Mouse (Mus musculus) heart, postnatal 4 days (tissue): ENCODE data around the gene Mst1. TPM values are rescaled to one million over a fixed set of nuclear protein-coding genes. Genes with fewer than 3 reads are reported as not detected.

Experiments
- DNase-seq: peaks from one replicate; pipeline ENCODE4 v3.0.0; 2021
- microRNA-seq, 2 experiments: library from miRNA; unstranded; fragments of <30 nt; microRNA quantifications; one replicate each; pipeline ENCODE4 v1.2.0; 2021 to 2022
- total RNA-seq, 2 experiments: library from RNA; stranded (reverse); gene quantifications; 2 replicates each; pipeline ENCODE4 v1.2.3; 2021

The Mst1 gene
- total RNA-seq, 2 experiments from 2014 or later, result not detected

- no peak for DNase-seq
Observed at GRCm38 (mm10) chr9:108133478-108133877, 53.2 kb downstream of the Mst1 start.

Small RNA genes lying within 50 kb of the gene (microRNA-seq; reads per million reads assigned to microRNA genes)
- 0 reads per million in 2 experiments for gene Gm47303
- 0 reads per million in 2 experiments for gene Mir7088

Other genes with a start within 250 kb of the Mst1 start
- gene Rbm6, start 207.2 kb upstream of the Mst1 start, total RNA-seq, result 10 to 100 TPM; 40.3 to 40.6 TPM
- 1 to 10 TPM; 6.1 TPM for gene Mon1a, start 192.3 kb upstream of the Mst1 start, total RNA-seq
- gene Mst1r, start 173.6 kb upstream of the Mst1 start, total RNA-seq, result 1 to 10 TPM; 2.9 to 3.1 TPM
- not detected for gene Actl11, start 152.0 kb upstream of the Mst1 start, total RNA-seq
- gene Camkv, start 144.8 kb upstream of the Mst1 start, total RNA-seq, result not detected
- 10 to 100 TPM in 1 of 2 experiments, 1 to 10 TPM in 1; 7.4 to 10.5 TPM for gene Traip, start 130.3 kb upstream of the Mst1 start, total RNA-seq
- 10 to 100 TPM; 13.6 to 13.9 TPM for gene Uba7, start 104.9 kb upstream of the Mst1 start, total RNA-seq
- gene Gm20661, start 97.4 kb upstream of the Mst1 start, total RNA-seq, result 1 to 10 TPM in 1 of 2 experiments, under 1 TPM in 1; 0.72 to 1.2 TPM
- 10 to 100 TPM; 24.8 to 27.7 TPM for gene Inka1, start 94.6 kb upstream of the Mst1 start, total RNA-seq
- 1 to 10 TPM; 1.4 to 2.1 TPM for gene Cdhr4, start 87.9 kb upstream of the Mst1 start, total RNA-seq
- 1 to 10 TPM in 1 of 2 experiments, under 1 TPM in 1; 0.17 to 1.6 TPM for gene Gm20662, start 84.1 kb upstream of the Mst1 start, total RNA-seq
- gene Ip6k1, start 77.9 kb upstream of the Mst1 start, total RNA-seq, result 10 to 100 TPM; 48.3 to 55.4 TPM
- gene Gmppb, start 31.2 kb upstream of the Mst1 start, total RNA-seq, result 10 to 100 TPM; 14.2 to 17.1 TPM
- gene Amigo3, start 27.3 kb upstream of the Mst1 start, total RNA-seq, result 1 to 10 TPM; 2.3 to 2.6 TPM
- 10 to 100 TPM; 62.6 to 63.4 TPM for gene Rnf123, start 2.9 kb downstream of the Mst1 start, total RNA-seq
- gene Apeh, start 14.2 kb downstream of the Mst1 start, total RNA-seq, result 10 to 100 TPM; 42.2 to 45.1 TPM
- gene Bsn, start 109.9 kb downstream of the Mst1 start, total RNA-seq, result under 1 TPM; 0.07 to 0.11 TPM
- gene Dag1, start 183.5 kb downstream of the Mst1 start, total RNA-seq, result 100 to 1,000 TPM; 307 to 326 TPM
- gene Nicn1, start 210.0 kb downstream of the Mst1 start, total RNA-seq, result 10 to 100 TPM; 19.3 to 21.2 TPM
- gene Amt, start 216.4 kb downstream of the Mst1 start, total RNA-seq, result 1 to 10 TPM; 3.6 to 6.0 TPM
- gene Rhoa, start 225.7 kb downstream of the Mst1 start, total RNA-seq, result 100 to 1,000 TPM; 341 to 348 TPM
- gene Tcta, start 225.7 kb downstream of the Mst1 start, total RNA-seq, result 10 to 100 TPM; 15.9 to 19.1 TPM